Mouse (Mus musculus): ENCODE data around the gene Homer2. TPM values are rescaled to one million over a fixed set of nuclear protein-coding genes. Genes with fewer than 3 reads are reported as not detected.
A peak's percentile ranks its signal among the peaks of the same experiment; 100 is the strongest.

Gene Homer2
- 11.9 and 12.9 TPM in 2 replicates for polyA plus RNA-seq (2016; fragmentation: Nextera tagmentation; extraction: Ambion mirVana)

- 73% methylated on average over 14 of the region's 14 CpGs for WGBS
- no peak for DNase-seq (ENCODE audit: low spot score)
- H3K27me3 ChIP-seq (ENCODE audit: low read depth, poor library complexity, severe bottlenecking): peaks cover 68% of the 10 kb centered on the region
These were observed at the start of gene Homer2 for GRCm38 (mm10) chr7:81707471-81708140. TSS of gene Homer2 (minus strand) at chr7:81707527.

GRCm38 (mm10) chr7:81747956-81748355 lies 40.6 kb upstream of the Homer2 start:
- no peak for DNase-seq (ENCODE audit: low spot score)
- Histone ChIP-seq H3K27me3 (ENCODE audit: low read depth, poor library complexity, severe bottlenecking) (no peaks in the 10 kb centered on the region), H3K4me3 (no peak overlapping the region), H3K36me3 (no peaks in the 10 kb centered on the region), H3K4me1 (no peaks in the 10 kb centered on the region), H3K27ac (replicated peaks) (no peak overlapping the region), H3K9me3 (replicated peaks) (no peaks in the 10 kb centered on the region)
- 87% methylated on average over 3 of the region's 3 CpGs for WGBS

More at GRCm38 (mm10) chr7:81707471-81708140, at the start of gene Homer2:
- Histone ChIP-seq H3K9me3 (replicated peaks) (0 out of 2 replicates have a peak, but pooled peaks cover 7% of the 10 kb centered on the region), H3K4me3 (peak within 1 kb of the TSS; percentile 74), H3K27ac (replicated peaks) (peak within 1 kb of the TSS; percentile 86), H3K36me3 (no peaks in the 10 kb centered on the region), H3K4me1 (peaks cover 18% of the 10 kb centered on the region)

GRCm38 (mm10) chr7:81744145-81744544 lies 36.8 kb upstream of the Homer2 start:
- WGBS: 79% methylated on average over 4 of the region's 4 CpGs
- Histone ChIP-seq H3K27ac (replicated peaks) (no peak overlapping the region), H3K27me3 (ENCODE audit: low read depth, poor library complexity, severe bottlenecking) (no peaks in the 10 kb centered on the region), H3K36me3 (no peaks in the 10 kb centered on the region), H3K9me3 (replicated peaks) (no peaks in the 10 kb centered on the region), H3K4me3 (no peak overlapping the region), H3K4me1 (no peaks in the 10 kb centered on the region)
- no peak for DNase-seq (ENCODE audit: low spot score)

- 89% methylated on average over 7 of the region's 7 CpGs for WGBS
- Histone ChIP-seq H3K4me3 (no peak overlapping the region), H3K9me3 (replicated peaks) (no peaks in the 10 kb centered on the region), H3K36me3 (no peaks in the 10 kb centered on the region), H3K27me3 (ENCODE audit: low read depth, poor library complexity, severe bottlenecking) (no peaks in the 10 kb centered on the region), H3K27ac (replicated peaks) (no peak overlapping the region), H3K4me1 (no peaks in the 10 kb centered on the region)
- no peak for DNase-seq (ENCODE audit: low spot score)
These were observed 32.7 kb upstream of the Homer2 start for GRCm38 (mm10) chr7:81740010-81740409.

GRCm38 (mm10) chr7:81738720-81739385 lies 31.5 kb upstream of the Homer2 start:
- DNase-seq (ENCODE audit: low spot score): no peak
- Histone ChIP-seq H3K4me1 (no peaks in the 10 kb centered on the region), H3K27ac (replicated peaks) (no peak overlapping the region), H3K9me3 (replicated peaks) (no peaks in the 10 kb centered on the region), H3K27me3 (ENCODE audit: low read depth, poor library complexity, severe bottlenecking) (no peaks in the 10 kb centered on the region), H3K4me3 (no peak overlapping the region), H3K36me3 (no peaks in the 10 kb centered on the region)
- 86% methylated on average over 8 of the region's 8 CpGs for WGBS

GRCm38 (mm10) chr7:81735300-81736048 lies 28.1 kb upstream of the Homer2 start:
- H3K27ac ChIP-seq (replicated peaks): no peak overlapping the region
- WGBS: 72% methylated on average over 9 of the region's 9 CpGs
- H3K4me1 ChIP-seq: no peaks in the 10 kb centered on the region
- H3K36me3 ChIP-seq: no peaks in the 10 kb centered on the region
- no peaks in the 10 kb centered on the region for H3K27me3 ChIP-seq (ENCODE audit: low read depth, poor library complexity, severe bottlenecking)
- no peak for DNase-seq (ENCODE audit: low spot score)
- no peak overlapping the region for H3K4me3 ChIP-seq
- no peaks in the 10 kb centered on the region for H3K9me3 ChIP-seq (replicated peaks)

GRCm38 (mm10) chr7:81732183-81733089 lies 25.1 kb upstream of the Homer2 start:
- 88% methylated on average over 12 of the region's 12 CpGs for WGBS
- Histone ChIP-seq H3K4me3 (no peak overlapping the region), H3K36me3 (no peaks in the 10 kb centered on the region), H3K9me3 (replicated peaks) (no peaks in the 10 kb centered on the region), H3K27me3 (ENCODE audit: low read depth, poor library complexity, severe bottlenecking) (no peaks in the 10 kb centered on the region), H3K27ac (replicated peaks) (no peak overlapping the region), H3K4me1 (no peaks in the 10 kb centered on the region)
- DNase-seq (ENCODE audit: low spot score): no peak

- DNase-seq (ENCODE audit: low spot score): no peak
- H3K27ac ChIP-seq (replicated peaks): no peak overlapping the region
- H3K27me3 ChIP-seq (ENCODE audit: low read depth, poor library complexity, severe bottlenecking): no peaks in the 10 kb centered on the region
- H3K4me1 ChIP-seq: no peaks in the 10 kb centered on the region
- 85% methylated on average over 6 of the region's 6 CpGs for WGBS
- no peaks in the 10 kb centered on the region for H3K9me3 ChIP-seq (replicated peaks)
- no peaks in the 10 kb centered on the region for H3K36me3 ChIP-seq
- H3K4me3 ChIP-seq: no peak overlapping the region
These were observed 23.9 kb upstream of the Homer2 start for GRCm38 (mm10) chr7:81731181-81731651.

- DNase-seq (ENCODE audit: low spot score): no peak
- WGBS: 89% methylated on average over 9 of the region's 9 CpGs
- Histone ChIP-seq H3K36me3 (no peaks in the 10 kb centered on the region), H3K9me3 (replicated peaks) (no peaks in the 10 kb centered on the region), H3K27ac (replicated peaks) (no peak overlapping the region), H3K27me3 (ENCODE audit: low read depth, poor library complexity, severe bottlenecking) (no peaks in the 10 kb centered on the region), H3K4me3 (no peak overlapping the region), H3K4me1 (no peaks in the 10 kb centered on the region)
These were observed 22.5 kb upstream of the Homer2 start for GRCm38 (mm10) chr7:81729787-81730186.

- H3K4me1 ChIP-seq: no peaks in the 10 kb centered on the region
- WGBS: 89% methylated on average over 9 of the region's 9 CpGs
These were observed 20.4 kb upstream of the Homer2 start for GRCm38 (mm10) chr7:81727716-81728115.

GRCm38 (mm10) chr7:81726728-81727005 lies 19.3 kb upstream of the Homer2 start:
- no peaks in the 10 kb centered on the region for H3K27me3 ChIP-seq (ENCODE audit: low read depth, poor library complexity, severe bottlenecking)
- WGBS: 76% methylated on average over 2 of the region's 2 CpGs
- no peaks in the 10 kb centered on the region for H3K36me3 ChIP-seq
- no peak for DNase-seq (ENCODE audit: low spot score)
- H3K9me3 ChIP-seq (replicated peaks): no peaks in the 10 kb centered on the region
- no peak overlapping the region for H3K4me3 ChIP-seq
- H3K4me1 ChIP-seq: no peaks in the 10 kb centered on the region
- H3K27ac ChIP-seq (replicated peaks): no peak overlapping the region

More at GRCm38 (mm10) chr7:81727716-81728115, 20.4 kb upstream of the Homer2 start:
- Histone ChIP-seq H3K27me3 (ENCODE audit: low read depth, poor library complexity, severe bottlenecking) (no peaks in the 10 kb centered on the region), H3K27ac (replicated peaks) (no peak overlapping the region), H3K9me3 (replicated peaks) (no peaks in the 10 kb centered on the region), H3K4me3 (no peak overlapping the region), H3K36me3 (no peaks in the 10 kb centered on the region)
- DNase-seq (ENCODE audit: low spot score): no peak
